17 mouse cellular contexts compared by ENCODE assay signal in genomic region chr14:51384351-51384750, GRCm38 (mm10). TPM values are rescaled to one million over a fixed set of nuclear protein-coding genes. Genes with fewer than 3 reads are reported as not detected.
DNase-seq lines count a peak whose midpoint lies in the region; ATAC-seq and TF ChIP-seq lines count a peak whose summit lies in the region.
"Had no signal": no experiment of that assay in that cellular context is flagged by ENCODE, and none has a peak within 500 bp of the region (broad histone marks: within the 10 kb centered on the region; RNA-seq: fewer than 3 reads in every experiment).

No protein-coding gene starts in this region.

- 94% methylated on average over 10 of the region's 10 CpGs for WGBS in hindbrain, embryonic 10.5 days
- 94% methylated on average over 10 of the region's 10 CpGs for WGBS in hindbrain, embryonic 11.5 days
- 97% methylated on average over 10 of the region's 10 CpGs for WGBS in hindbrain, embryonic 14.5 days
- WGBS in midbrain, postnatal 0 days = 98% methylated on average over 10 of the region's 10 CpGs

- H3K9ac ChIP-seq in hindbrain, embryonic 11.5 days (ENCODE audit: low read depth, low read length) = no peak overlapping the region
- H3K9ac ChIP-seq in hindbrain, embryonic 14.5 days = no peak overlapping the region
- H3K9ac ChIP-seq in midbrain, postnatal 0 days (replicated peaks; ENCODE audit: low read length, poor library complexity, severe bottlenecking) = no peak overlapping the region

- H3K27me3 ChIP-seq in hindbrain, embryonic 10.5 days (ENCODE audit: insufficient read depth, poor library complexity, severe bottlenecking) = no peaks in the 10 kb centered on the region
- no peaks in the 10 kb centered on the region for H3K27me3 ChIP-seq in hindbrain, embryonic 11.5 days (ENCODE audit: control insufficient read depth, insufficient read depth, low read length)
- H3K27me3 ChIP-seq in hindbrain, embryonic 14.5 days (ENCODE audit: control insufficient read depth, insufficient read depth, low read length) = no peaks in the 10 kb centered on the region
- H3K27me3 ChIP-seq in midbrain, postnatal 0 days (ENCODE audit: insufficient read depth, low read length) = no peaks in the 10 kb centered on the region

- H3K27ac ChIP-seq in hindbrain, embryonic 10.5 days = no peak overlapping the region
- no peak overlapping the region for H3K27ac ChIP-seq in hindbrain, embryonic 11.5 days (ENCODE audit: low read depth, low read length)
- H3K27ac ChIP-seq in hindbrain, embryonic 14.5 days = no peak overlapping the region
- no peak overlapping the region for H3K27ac ChIP-seq in midbrain, postnatal 0 days (ENCODE audit: low read depth, low read length)

- peak; percentile 10 for DNase-seq in hindbrain, embryonic 10.5 days (ENCODE audit: low spot score)
- DNase-seq in hindbrain, embryonic 11.5 days (ENCODE audit: low spot score) = no peak
- DNase-seq in embryo, embryonic 10.5 days (ENCODE audit: low spot score) = peak; percentile 14
- DNase-seq in hindbrain, embryonic 14.5 days (ENCODE audit: low spot score) = peak; percentile 23
- DNase-seq in midbrain, postnatal 0 days (ENCODE audit: low spot score) = no peak
- DNase-seq in cerebellum, adult 18-20 months = no peak
- no peak for DNase-seq in heart, adult 8-10 months (ENCODE audit: low spot score)
- DNase-seq: adrenal gland, postnatal 36 days; cerebellum, adult 9-10 months; gastrocnemius, postnatal 14 days; kidney, adult 8-10 months; layer of hippocampus, postnatal 36 days; lung, postnatal 14 days; right cerebral cortex, postnatal 25 days had no signal

- TF ChIP-seq CTCF in midbrain, postnatal 0 days (IDR thresholded peaks at IDR 0.05) = no peak

- no peaks in the 10 kb centered on the region for H3K36me3 ChIP-seq in hindbrain, embryonic 10.5 days
- H3K36me3 ChIP-seq in hindbrain, embryonic 11.5 days (ENCODE audit: control insufficient read depth, insufficient read depth, low read length) = no peaks in the 10 kb centered on the region
- no peaks in the 10 kb centered on the region for H3K36me3 ChIP-seq in hindbrain, embryonic 14.5 days (replicated peaks; ENCODE audit: control insufficient read depth, insufficient read depth)
- H3K36me3 ChIP-seq in midbrain, postnatal 0 days (ENCODE audit: insufficient read depth, low read length) = no peaks in the 10 kb centered on the region

- peaks cover 29% of the 10 kb centered on the region for H3K9me3 ChIP-seq in hindbrain, embryonic 10.5 days
- no peaks in the 10 kb centered on the region for H3K9me3 ChIP-seq in hindbrain, embryonic 11.5 days (ENCODE audit: control insufficient read depth, low read length)
- peaks cover 18% of the 10 kb centered on the region for H3K9me3 ChIP-seq in hindbrain, embryonic 14.5 days (ENCODE audit: control insufficient read depth, low read length)
- H3K9me3 ChIP-seq in midbrain, postnatal 0 days (ENCODE audit: low read length) = 0 out of 2 replicates have a peak, but pooled peaks cover 3% of the 10 kb centered on the region

- H3K4me1 ChIP-seq in hindbrain, embryonic 10.5 days (replicated peaks) = no peaks in the 10 kb centered on the region
- H3K4me1 ChIP-seq in hindbrain, embryonic 11.5 days (replicated peaks; ENCODE audit: control insufficient read depth, insufficient read depth, low read length) = no peaks in the 10 kb centered on the region
- no peaks in the 10 kb centered on the region for H3K4me1 ChIP-seq in hindbrain, embryonic 14.5 days (replicated peaks; ENCODE audit: control insufficient read depth, insufficient read depth, low read length)
- H3K4me1 ChIP-seq in midbrain, postnatal 0 days (ENCODE audit: insufficient read depth, low read length) = no peaks in the 10 kb centered on the region

- ATAC-seq in hindbrain, embryonic 11.5 days (ENCODE audit: low FRiP score) = no peak
- ATAC-seq in hindbrain, embryonic 14.5 days (ENCODE audit: low FRiP score) = no peak
- ATAC-seq in midbrain, postnatal 0 days (ENCODE audit: low FRiP score) = 0 out of 2 replicates have a peak, but pooled peaks have one; percentile 5

- H3K4me3 ChIP-seq in hindbrain, embryonic 10.5 days = no peak overlapping the region
- H3K4me3 ChIP-seq in hindbrain, embryonic 11.5 days (ENCODE audit: low read depth, low read length) = no peak overlapping the region
- no peak overlapping the region for H3K4me3 ChIP-seq in hindbrain, embryonic 14.5 days (replicated peaks; ENCODE audit: low read length)
- no peak overlapping the region for H3K4me3 ChIP-seq in midbrain, postnatal 0 days (ENCODE audit: low read depth, low read length)

- no peak overlapping the region for H3K4me2 ChIP-seq in hindbrain, embryonic 11.5 days (replicated peaks; ENCODE audit: low read depth, low read length)
- H3K4me2 ChIP-seq in hindbrain, embryonic 14.5 days (replicated peaks) = no peak overlapping the region
- H3K4me2 ChIP-seq in midbrain, postnatal 0 days (ENCODE audit: low read depth, low read length, poor library complexity, severe bottlenecking) = no peak overlapping the region

RNA-seq across cellular contexts. Expression of gene Gm7247, which starts 22.8 kb away (rescaled TPM):
- polyA plus RNA-seq in hindbrain, embryonic 10.5 days (2016; fragmentation: Nextera tagmentation; extraction: Ambion mirVana) = not detected in 2 replicates
- not detected in 2 replicates for polyA plus RNA-seq in hindbrain, embryonic 11.5 days (2014; fragmentation: Nextera tagmentation; extraction: Ambion mirVana)
- polyA plus RNA-seq in hindbrain, embryonic 14.5 days (2014; fragmentation: Nextera tagmentation; extraction: Ambion mirVana) = not detected in 2 replicates
- total RNA-seq in midbrain, postnatal 0 days (2014; rRNA removed) = not detected in 2 replicates
- polyA plus RNA-seq in midbrain, postnatal 0 days (2015; fragmentation: Nextera tagmentation; extraction: Ambion mirVana) = not detected in 2 replicates
- not detected for total RNA-seq in heart, adult 8-10 months (2022)
- total RNA-seq: adrenal gland, postnatal 36 days; gastrocnemius, postnatal 14 days; layer of hippocampus, postnatal 36 days; liver, adult 2 months had no signal
- polyA plus RNA-seq: heart, embryonic 16.5 days; liver, adult 2 months; testis, adult 2 months had no signal

RNA-seq across cellular contexts. Expression of gene Vmn2r88, which starts 26.3 kb away (rescaled TPM):
- polyA plus RNA-seq in hindbrain, embryonic 10.5 days (2016; fragmentation: Nextera tagmentation; extraction: Ambion mirVana) = not detected in 2 replicates
- not detected in 2 replicates for polyA plus RNA-seq in hindbrain, embryonic 11.5 days (2014; fragmentation: Nextera tagmentation; extraction: Ambion mirVana)
- not detected in 2 replicates for polyA plus RNA-seq in hindbrain, embryonic 14.5 days (2014; fragmentation: Nextera tagmentation; extraction: Ambion mirVana)
- total RNA-seq in midbrain, postnatal 0 days (2014; rRNA removed) = not detected in 2 replicates
- polyA plus RNA-seq in midbrain, postnatal 0 days (2015; fragmentation: Nextera tagmentation; extraction: Ambion mirVana) = not detected in 2 replicates
- total RNA-seq in heart, adult 8-10 months (2022) = not detected
- total RNA-seq: adrenal gland, postnatal 36 days; gastrocnemius, postnatal 14 days; layer of hippocampus, postnatal 36 days; liver, adult 2 months had no signal
- polyA plus RNA-seq: heart, embryonic 16.5 days; liver, adult 2 months had no signal

Comparison
In these comparisons a context has a peak if more than half of its experiments do, and no peak if none do; other contexts are left out.
1. DNase-seq: peak in hindbrain, embryonic 10.5 days (single experiment), embryo, embryonic 10.5 days (single experiment) and hindbrain, embryonic 14.5 days (single experiment); none in hindbrain, embryonic 11.5 days (single experiment), midbrain, postnatal 0 days (single experiment), cerebellum, adult 18-20 months (0 of 2) and heart, adult 8-10 months (single experiment).